Mouse (Mus musculus) liver, postnatal 0 days (tissue): ENCODE data around the gene S1pr2.

Source experiments
- CTCF ChIP-seq: sonication (generic); IDR thresholded peaks from 2 replicates; pipeline ENCODE4 v1.5.1; 2016; ENCODE audit warnings: antibody characterized with exemption, low read depth
- EP300 ChIP-seq: IDR thresholded peaks from 2 replicates; pipeline ENCODE4 v1.6.1; 2016; ENCODE audit warnings: antibody characterized with exemption, low read depth, mild to moderate bottlenecking

- no peak for TF ChIP-seq CTCF
- TF ChIP-seq EP300 = no peak
Measured at GRCm38 (mm10) chr9:20973682-20974075, 2.9 kb downstream of the S1pr2 start.
